Mouse (Mus musculus) bone marrow macrophage, adult 2 months (primary cell): ENCODE data around the gene Phyhd1.

ENCODE experiments used
- CTCF ChIP-seq: IDR thresholded peaks from 2 replicates; pipeline ENCODE4 v1.5.1; 2012; ENCODE audit warnings: low read depth, mild to moderate bottlenecking, low read length, moderate library complexity
- POLR2A ChIP-seq: IDR thresholded peaks from 2 replicates; pipeline ENCODE4 v1.6.1; 2012; ENCODE audit warnings: mild to moderate bottlenecking, low read depth, low read length, borderline replicate concordance

DNA sequence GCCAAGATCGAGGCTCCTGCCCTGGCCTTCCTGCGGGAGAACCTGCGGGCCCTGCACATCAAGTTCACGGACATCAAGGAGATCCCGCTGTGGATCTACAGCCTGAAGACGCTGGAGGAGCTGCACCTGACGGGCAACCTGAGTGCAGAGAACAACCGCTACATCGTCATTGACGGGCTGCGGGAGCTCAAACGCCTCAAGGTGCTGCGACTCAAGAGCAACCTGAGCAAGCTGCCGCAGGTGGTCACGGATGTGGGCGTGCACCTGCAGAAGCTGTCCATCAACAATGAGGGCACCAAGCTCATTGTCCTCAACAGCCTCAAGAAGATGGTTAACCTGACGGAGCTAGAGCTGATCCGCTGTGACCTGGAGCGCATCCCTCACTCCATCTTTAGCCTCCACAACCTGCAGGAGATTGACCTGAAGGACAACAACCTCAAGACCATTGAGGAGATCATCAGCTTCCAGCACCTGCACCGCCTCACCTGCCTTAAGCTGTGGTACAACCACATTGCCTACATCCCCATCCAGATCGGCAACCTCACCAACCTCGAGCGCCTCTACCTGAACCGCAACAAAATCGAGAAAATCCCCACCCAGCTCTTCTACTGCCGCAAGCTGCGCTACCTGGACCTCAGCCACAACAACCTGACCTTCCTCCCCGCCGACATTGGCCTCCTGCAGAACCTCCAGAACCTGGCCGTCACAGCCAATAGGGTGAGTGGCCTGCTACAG, 9.2 kb upstream of the Phyhd1 start:
- no peak for TF ChIP-seq CTCF
- no peak for TF ChIP-seq POLR2A
